Mouse (Mus musculus): Measurements from ENCODE around the gene Cpsf7. TPM values are rescaled to one million over a fixed set of nuclear protein-coding genes. Genes with fewer than 3 reads are reported as not detected.

Gene Cpsf7
- total and polyA plus RNA-seq, 3 experiments: 36.2 to 183 (median 69.8) TPM

DNA sequence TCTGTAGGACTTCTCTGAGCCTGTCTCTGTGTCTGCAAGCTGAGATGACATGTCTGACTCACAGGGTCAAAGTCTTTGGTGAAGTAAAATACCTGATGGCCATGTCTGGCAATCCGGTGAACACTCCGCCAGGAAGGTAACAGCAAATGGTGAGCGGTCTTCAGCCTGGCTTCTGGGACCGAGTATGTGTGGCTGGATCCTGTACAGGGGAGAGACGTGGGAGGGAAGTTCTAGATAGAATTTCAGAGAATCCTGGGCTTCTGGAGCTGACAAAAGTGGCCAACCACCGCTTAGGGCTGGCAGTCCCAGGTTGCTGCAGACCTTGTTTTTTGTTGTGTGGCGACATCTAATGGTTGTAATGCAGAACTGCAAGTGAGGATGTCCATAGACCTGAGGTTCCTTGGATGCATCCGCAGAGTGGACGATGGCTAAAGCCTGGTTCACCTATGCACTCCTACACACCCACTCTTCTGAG, 38.8 kb upstream of the Cpsf7 start:
- no peak overlapping the region for H3K27ac ChIP-seq (ENCODE audit: control insufficient read depth, low read depth, low read length)
- H3K27me3 ChIP-seq (ENCODE audit: control insufficient read depth in 1 of 2, insufficient read depth in 2 of 2, low read length in 2 of 2): no peaks in the 10 kb centered on the region; a peak in 1 of 4 replicates
- no peaks in the 10 kb centered on the region for H3K4me1 ChIP-seq (ENCODE audit: control insufficient read depth in 1 of 2, insufficient read depth in 2 of 2, low read length in 2 of 2)
- no peaks in the 10 kb centered on the region for H3K36me3 ChIP-seq (ENCODE audit: control insufficient read depth in 1 of 2, insufficient read depth in 2 of 2, low read length in 2 of 2)
- no peaks in the 10 kb centered on the region for H3K9me3 ChIP-seq (replicated peaks; ENCODE audit: insufficient read depth, low read length)
- peak; percentile 68 for DNase-seq (ENCODE audit: low read depth, low spot score)
- no peak overlapping the region for H3K4me3 ChIP-seq (ENCODE audit: control insufficient read depth in 1 of 2, insufficient read depth in 1 of 2, low read depth in 2 of 2, low read length in 2 of 2)
- TF ChIP-seq TAL1 (IDR thresholded peaks at IDR 0.05; ENCODE audit: low read length): no peak
- no peak for TF ChIP-seq ETS1 (IDR thresholded peaks at IDR 0.05; ENCODE audit: low read depth, low read length)
- peak; percentile 45 for TF ChIP-seq ZC3H11A (IDR thresholded peaks at IDR 0.05; ENCODE audit: low read depth, low read length)
- TF ChIP-seq NELFE (IDR thresholded peaks at IDR 0.05; ENCODE audit: low read depth, low read length): no peak
- no peak for TF ChIP-seq E2F4 (IDR thresholded peaks at IDR 0.05; ENCODE audit: borderline replicate concordance, low read depth, low read length)
- TF ChIP-seq SMC3 (IDR thresholded peaks at IDR 0.05; ENCODE audit: low read depth, low read length): peak; percentile 79
- no peak for TF ChIP-seq HCFC1 (IDR thresholded peaks at IDR 0.05; ENCODE audit: low read depth, low read length)
- TF ChIP-seq GABPA (IDR thresholded peaks at IDR 0.05; ENCODE audit: low read depth, low read length): no peak
- TF ChIP-seq MAFK (IDR thresholded peaks at IDR 0.05; ENCODE audit: borderline replicate concordance, low read depth, low read length): no peak
- no peak for TF ChIP-seq ZNF384 (IDR thresholded peaks at IDR 0.05; ENCODE audit: low read depth, low read length)
- no peak for TF ChIP-seq RCOR1 (IDR thresholded peaks at IDR 0.05; ENCODE audit: low read depth, low read length)
- no peak for TF ChIP-seq TBP (IDR thresholded peaks at IDR 0.05; ENCODE audit: low read depth, low read length)
- TF ChIP-seq NRF1 (IDR thresholded peaks at IDR 0.05; ENCODE audit: insufficient read depth, low read depth, low read length, poor library complexity, severe bottlenecking): no peak
- TF ChIP-seq MYB (IDR thresholded peaks at IDR 0.05; ENCODE audit: low read depth, low read length): no peak
- TF ChIP-seq USF1 (IDR thresholded peaks at IDR 0.05; ENCODE audit: low read depth, low read length): no peak
- no peak for TF ChIP-seq MAZ (IDR thresholded peaks at IDR 0.05; ENCODE audit: low read depth, low read length)
- TF ChIP-seq RAD21 (IDR thresholded peaks at IDR 0.05; ENCODE audit: low read depth, low read length): peak; percentile 87
- no peak for TF ChIP-seq MXI1 (IDR thresholded peaks at IDR 0.05; ENCODE audit: low read depth, low read length)
- TF ChIP-seq CTCF (IDR thresholded peaks at IDR 0.05 in 2 of 3, conservative IDR thresholded peaks at IDR 0.05 in 1 of 3; ENCODE audit: control insufficient read depth in 1 of 3, insufficient read depth in 1 of 3, low read depth in 2 of 3, low read length in 3 of 3, poor library complexity in 1 of 3, severe bottlenecking in 1 of 3): peak; percentile 72 to 97 (median 90)
- no peaks in the 10 kb centered on the region for H3K79me2 ChIP-seq (ENCODE audit: control insufficient read depth, insufficient read depth, low read length, poor library complexity)
- H3K9ac ChIP-seq (ENCODE audit: control insufficient read depth, low read depth, low read length, poor library complexity, severe bottlenecking): no peak overlapping the region

DNA sequence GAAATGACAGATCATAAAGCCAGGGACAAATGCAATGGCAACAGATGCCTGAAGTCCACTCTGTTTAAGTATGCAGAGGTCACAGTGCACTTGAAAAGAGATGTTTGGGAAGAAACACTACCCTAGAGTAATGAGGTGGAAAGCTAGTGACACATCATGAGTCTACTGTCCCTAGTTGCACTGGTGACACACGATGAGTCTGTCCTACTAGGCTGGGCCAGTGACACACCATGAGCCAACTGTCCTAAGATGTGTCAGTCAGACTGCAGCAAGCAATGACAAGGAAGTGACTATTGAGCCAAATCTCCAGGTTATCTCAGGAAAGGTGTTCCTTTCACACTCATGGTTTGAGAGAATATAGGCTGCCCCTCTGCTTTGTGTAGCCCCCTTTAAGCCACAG, 29.4 kb upstream of the Cpsf7 start:
- DNase-seq (ENCODE audit: low read depth, low spot score): no peak
- Histone ChIP-seq H3K27me3 (ENCODE audit: control insufficient read depth in 1 of 2, insufficient read depth in 2 of 2, low read length in 2 of 2) (no peaks in the 10 kb centered on the region), H3K4me1 (ENCODE audit: control insufficient read depth in 1 of 2, insufficient read depth in 2 of 2, low read length in 2 of 2) (no peaks in the 10 kb centered on the region), H3K36me3 (ENCODE audit: control insufficient read depth in 1 of 2, insufficient read depth in 2 of 2, low read length in 2 of 2) (peaks cover 0 to 2% of the 10 kb centered on the region in 2 experiments; a peak in 1 of 4 replicates), H3K27ac (ENCODE audit: control insufficient read depth, low read depth, low read length) (no peak overlapping the region), H3K9me3 (replicated peaks; ENCODE audit: insufficient read depth, low read length) (no peaks in the 10 kb centered on the region), H3K4me3 (ENCODE audit: control insufficient read depth in 1 of 2, insufficient read depth in 1 of 2, low read depth in 2 of 2, low read length in 2 of 2) (no peak overlapping the region), H3K79me2 (ENCODE audit: control insufficient read depth, insufficient read depth, low read length, poor library complexity) (no peaks in the 10 kb centered on the region), H3K9ac (ENCODE audit: control insufficient read depth, low read depth, low read length, poor library complexity, severe bottlenecking) (no peak overlapping the region)
- no peak for TF ChIP-seq GATA1 (IDR thresholded peaks at IDR 0.05; ENCODE audit: low read depth, low read length)
- TF ChIP-seq ZC3H11A (IDR thresholded peaks at IDR 0.05; ENCODE audit: low read depth, low read length): no peak
- no peak for TF ChIP-seq NRF1 (IDR thresholded peaks at IDR 0.05; ENCODE audit: insufficient read depth, low read depth, low read length, poor library complexity, severe bottlenecking)
- TF ChIP-seq TCF12 (IDR thresholded peaks at IDR 0.05; ENCODE audit: low read depth, low read length): no peak
- no peak for TF ChIP-seq ZMIZ1 (IDR thresholded peaks at IDR 0.05; ENCODE audit: low read depth, low read length)
- no peak for TF ChIP-seq MAZ (IDR thresholded peaks at IDR 0.05; ENCODE audit: low read depth, low read length)
- no peak for TF ChIP-seq USF2 (IDR thresholded peaks at IDR 0.05; ENCODE audit: borderline replicate concordance in 1 of 2, insufficient read depth in 1 of 2, low read depth in 1 of 2, low read length in 2 of 2)
- TF ChIP-seq TBP (IDR thresholded peaks at IDR 0.05; ENCODE audit: low read depth, low read length): no peak
- TF ChIP-seq TAL1 (IDR thresholded peaks at IDR 0.05; ENCODE audit: low read length): no peak
- no peak for TF ChIP-seq ZKSCAN1 (IDR thresholded peaks at IDR 0.05; ENCODE audit: low read depth, low read length)
- TF ChIP-seq MEF2A (IDR thresholded peaks at IDR 0.05; ENCODE audit: extremely low read depth, insufficient replicate concordance, low read depth, low read length, poor library complexity, severe bottlenecking): no peak
- no peak for TF ChIP-seq MAFK (IDR thresholded peaks at IDR 0.05; ENCODE audit: borderline replicate concordance, low read depth, low read length)
- no peak for TF ChIP-seq BHLHE40 (IDR thresholded peaks at IDR 0.05; ENCODE audit: borderline replicate concordance, low read depth, low read length)
- no peak for TF ChIP-seq RCOR1 (IDR thresholded peaks at IDR 0.05; ENCODE audit: low read depth, low read length)
- no peak for TF ChIP-seq ETS1 (IDR thresholded peaks at IDR 0.05; ENCODE audit: low read depth, low read length)
- no peak for TF ChIP-seq JUND (IDR thresholded peaks at IDR 0.05; ENCODE audit: low read depth, low read length)
- no peak for TF ChIP-seq POLR2AphosphoS2 (IDR thresholded peaks at IDR 0.05; ENCODE audit: low read length)
- no peak for TF ChIP-seq POLR2AphosphoS5 (IDR thresholded peaks at IDR 0.05; ENCODE audit: borderline replicate concordance, low read depth, low read length)
- no peak for TF ChIP-seq NELFE (IDR thresholded peaks at IDR 0.05; ENCODE audit: low read depth, low read length)

Measured in MEL (cell line).